Mouse (Mus musculus) left cerebral cortex, adult 18-20 months (tissue): Measurements from ENCODE around the gene Wdr70. TPM values are rescaled to one million over a fixed set of nuclear protein-coding genes. Genes with fewer than 3 reads are reported as not detected.
"Not testable (repeated sequence)": the region's sequence is repeated elsewhere in the genome, so short reads cannot be mapped to it uniquely, and the experiment has no call there.

Experiments
- DNase-seq, 2 experiments: peaks; one replicate each; pipeline ENCODE4 v3.0.0; 2021 to 2022; ENCODE audit warnings: low spot score in 2 of 2, mixed read lengths in 1 of 2
- long read RNA-seq, 2 experiments: library from polyadenylated mRNA; stranded (forward); transcript quantifications; one replicate each; pipeline ENCODE4 v2.0.0; 2021
- total RNA-seq, 2 experiments: library from RNA; stranded (reverse); gene quantifications; 2 replicates each; pipeline ENCODE4 v1.2.3; 2021

Wdr70 gene
- 10 to 100 TPM; 35.7 to 37.6 TPM for total RNA-seq
- long read RNA-seq, experiment 1, transcript Wdr70-201 (18 exons, 2,126 nt): major isoform, 21 of 46 reads
- long read RNA-seq, experiment 1, transcript Wdr70-203 (4 exons, 1,130 nt): minor isoform, 19 of 46 reads
- long read RNA-seq, experiment 1, partial matches to known transcripts: 1 of 46 reads
- long read RNA-seq, experiment 1, other reads (novel, unspliced or antisense): 5 of 46 reads
- long read RNA-seq, experiment 2, transcript Wdr70-203 (4 exons, 1,130 nt): major isoform, 13 of 20 reads
- long read RNA-seq, experiment 2, partial matches to known transcripts: 1 of 20 reads
- long read RNA-seq, experiment 2, other reads (novel, unspliced or antisense): 3 of 20 reads

DNA sequence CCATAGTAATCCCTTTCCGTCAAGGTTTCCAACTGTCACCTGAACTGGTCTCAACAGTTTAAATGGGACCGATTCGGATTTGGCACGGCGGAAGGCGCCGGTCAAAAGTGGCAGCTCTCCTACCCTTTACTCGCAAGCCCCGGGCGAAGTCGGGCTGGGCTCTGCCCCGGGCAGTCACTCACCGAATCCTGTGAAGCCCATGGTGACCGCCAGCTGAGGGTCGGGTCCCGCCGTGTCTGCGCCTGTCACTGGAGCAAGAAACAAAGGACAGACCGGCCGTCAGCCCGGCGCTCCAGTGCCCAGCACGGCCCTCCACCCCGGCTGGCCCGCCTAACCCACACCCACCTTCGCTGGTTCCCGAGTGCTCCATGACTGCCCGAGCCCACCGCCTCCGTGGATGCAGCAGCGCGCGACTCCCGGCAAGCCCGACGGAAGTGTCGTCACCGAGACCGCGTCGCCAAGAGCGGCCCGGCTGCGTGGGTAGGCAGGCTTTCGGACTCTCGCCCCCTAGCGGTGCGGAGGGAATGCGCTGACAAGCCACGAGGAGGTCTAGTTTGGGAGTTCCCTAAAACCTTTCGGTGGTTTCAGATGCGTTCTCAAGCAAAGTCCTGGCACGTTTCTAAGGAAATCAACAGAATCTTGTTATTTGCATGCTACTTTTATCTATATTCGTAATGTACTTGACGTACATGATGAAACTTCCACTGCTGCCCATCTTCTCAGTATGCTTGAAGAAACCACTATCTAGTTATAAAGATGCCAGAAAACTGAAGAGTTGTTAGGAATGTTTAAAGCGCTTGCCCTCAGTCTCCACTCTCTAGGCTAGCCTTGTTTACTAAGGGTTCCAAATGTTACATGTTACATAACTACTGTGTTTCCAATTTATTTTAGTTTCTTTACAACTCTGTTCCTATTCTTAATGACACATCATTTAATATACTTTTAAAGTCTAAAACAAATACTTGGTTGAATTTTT is at the start of gene Wdr70:
Gene Wdr70, minus strand, starts transcription at position 436 of the 976 bp plus-strand sequence.
- peak; percentile 100 for DNase-seq

DNA sequence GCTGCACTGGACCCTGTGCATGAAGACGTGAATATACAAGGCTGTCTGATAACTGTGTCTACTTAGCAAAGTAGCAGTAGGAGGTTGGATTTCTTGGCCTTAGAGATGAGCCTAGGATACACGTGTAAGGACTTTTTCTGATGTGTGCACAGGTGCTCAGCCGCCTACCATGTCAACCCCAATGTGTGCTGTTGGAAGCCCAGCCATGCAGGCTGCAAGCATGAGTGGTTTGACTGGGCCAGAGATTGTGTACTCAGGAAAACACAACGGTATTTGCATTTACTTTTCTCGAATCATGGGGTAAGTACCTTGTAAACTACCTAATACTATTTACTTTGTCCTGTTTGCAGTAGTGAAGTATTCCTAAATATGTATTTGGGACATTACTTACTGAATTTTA is 36.6 kb upstream of the Wdr70 start:
- DNase-seq: no peak

DNA sequence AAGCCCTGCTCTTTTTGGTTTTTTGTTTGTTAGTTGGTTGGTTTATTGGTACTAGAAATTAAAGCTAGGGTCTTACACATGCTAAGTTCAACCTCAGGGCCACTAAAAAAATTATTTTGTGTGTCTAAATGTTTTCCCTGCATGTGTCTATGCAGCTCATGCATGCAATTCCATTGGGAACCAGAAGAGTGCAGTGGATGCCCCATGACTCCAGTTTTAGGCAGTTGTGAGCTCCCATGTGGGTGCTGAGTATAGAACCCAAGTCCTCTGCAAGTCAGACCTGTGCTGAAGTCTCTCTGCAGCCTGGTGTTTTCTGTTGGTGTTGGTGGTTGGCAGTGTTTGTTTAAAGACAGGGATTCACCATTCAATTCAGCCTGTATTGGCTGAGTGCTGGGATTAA is 32.8 kb upstream of the Wdr70 start:
- DNase-seq: no peak

GRCm38 (mm10) chr15:8131268-8131667 is 32.3 kb upstream of the Wdr70 start:
- DNase-seq: no peak

- no peak for DNase-seq
Observed at GRCm38 (mm10) chr15:8129281-8129680, 30.3 kb upstream of the Wdr70 start.

- DNase-seq: no peak
Observed at GRCm38 (mm10) chr15:8109782-8110181, 10.8 kb upstream of the Wdr70 start.

GRCm38 (mm10) chr15:8108966-8109743 is 10.1 kb upstream of the Wdr70 start, which contains the start of gene Nup155:
Gene Nup155 (plus strand): TSS chr15:8109273.
- DNase-seq: peak; percentile 95

- no peak for DNase-seq
Observed at GRCm38 (mm10) chr15:8108360-8108965, 9.5 kb upstream of the Wdr70 start.

GRCm38 (mm10) chr15:8101975-8102542 is 3.0 kb upstream of the Wdr70 start:
- DNase-seq: not testable (repeated sequence)

DNA sequence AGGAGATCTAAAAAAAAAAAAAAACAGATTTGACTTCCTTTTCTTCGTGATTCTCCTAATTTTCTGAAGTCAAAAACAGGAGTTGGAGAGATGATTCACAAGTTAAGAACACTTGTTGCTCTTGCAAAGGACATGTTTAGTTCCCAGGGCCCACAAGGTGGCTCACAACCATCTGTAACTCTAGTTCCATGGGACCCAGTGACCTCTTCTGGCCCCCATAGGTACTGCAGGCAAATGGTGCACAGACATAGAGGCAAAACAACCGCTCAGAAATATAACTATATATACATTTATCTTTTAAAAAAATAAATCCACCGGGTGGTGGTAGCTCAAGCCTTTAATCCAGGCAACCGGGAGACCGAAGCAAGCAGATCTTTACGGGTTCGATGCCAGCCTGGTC is 1.2 kb downstream of the Wdr70 start:
- DNase-seq: peak; percentile 11 to 14

- not testable (repeated sequence) for DNase-seq
Observed at GRCm38 (mm10) chr15:8092668-8093067, 6.3 kb downstream of the Wdr70 start.

DNA sequence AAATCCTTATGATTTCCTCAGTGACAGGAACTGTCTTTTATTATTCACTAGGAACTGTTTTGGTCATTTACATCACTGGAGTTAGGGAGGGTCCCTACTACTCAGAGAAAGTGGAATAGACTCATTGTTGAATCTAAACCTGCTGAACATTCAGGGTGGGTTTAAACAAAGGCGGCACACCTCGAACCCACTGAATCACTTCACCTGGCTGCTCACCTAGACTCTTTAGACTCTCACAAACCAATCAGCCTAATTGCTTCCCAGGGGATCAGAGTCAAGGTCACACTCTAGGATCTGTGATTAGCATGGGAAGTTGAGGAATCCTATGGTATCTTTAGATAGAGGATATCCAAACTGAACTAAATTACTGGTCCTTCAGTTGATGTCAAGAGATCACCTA is 8.3 kb downstream of the Wdr70 start:
- DNase-seq: no peak

DNA sequence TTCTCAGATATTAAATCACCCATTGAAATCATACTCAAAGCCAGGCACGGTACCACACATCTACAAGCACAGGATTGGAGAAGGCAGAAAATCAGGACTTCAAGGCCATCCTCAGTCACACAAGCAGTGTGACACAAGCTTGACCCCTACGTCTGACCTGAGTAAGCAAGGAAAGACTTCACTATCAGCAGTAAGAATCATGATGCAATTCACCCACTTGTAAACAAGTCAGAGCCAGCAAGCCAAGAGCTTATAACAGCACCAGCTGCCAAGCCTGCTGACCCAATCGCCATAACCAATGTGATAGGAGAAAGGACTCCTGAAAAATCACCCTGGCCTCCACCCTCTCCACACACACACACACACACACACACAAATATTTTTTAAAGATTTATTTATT is 10.3 kb downstream of the Wdr70 start:
- no peak for DNase-seq

GRCm38 (mm10) chr15:8087293-8087692 is 11.7 kb downstream of the Wdr70 start:
- DNase-seq: no peak

GRCm38 (mm10) chr15:8082139-8082538 is 16.9 kb downstream of the Wdr70 start:
- no peak for DNase-seq

DNA sequence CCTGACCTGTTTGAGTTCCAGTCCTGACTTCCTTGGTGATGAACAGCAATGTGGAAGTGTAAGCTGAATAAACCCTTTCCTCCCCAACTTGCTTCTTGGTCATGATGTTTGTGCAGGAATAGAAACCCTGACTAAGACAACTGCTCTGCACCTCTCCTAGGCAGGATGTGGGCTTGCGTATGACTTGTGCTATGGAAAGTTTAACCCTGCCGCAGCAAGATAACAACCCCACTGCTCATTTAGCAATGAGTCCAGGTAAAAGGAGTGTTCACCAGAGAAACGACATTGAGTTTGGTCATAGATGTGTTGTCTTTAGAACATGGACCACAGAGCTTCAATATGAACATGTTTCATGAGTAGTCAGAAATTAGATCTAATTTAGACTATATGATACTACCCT is 25.9 kb downstream of the Wdr70 start:
- DNase-seq: not testable (repeated sequence)

DNA sequence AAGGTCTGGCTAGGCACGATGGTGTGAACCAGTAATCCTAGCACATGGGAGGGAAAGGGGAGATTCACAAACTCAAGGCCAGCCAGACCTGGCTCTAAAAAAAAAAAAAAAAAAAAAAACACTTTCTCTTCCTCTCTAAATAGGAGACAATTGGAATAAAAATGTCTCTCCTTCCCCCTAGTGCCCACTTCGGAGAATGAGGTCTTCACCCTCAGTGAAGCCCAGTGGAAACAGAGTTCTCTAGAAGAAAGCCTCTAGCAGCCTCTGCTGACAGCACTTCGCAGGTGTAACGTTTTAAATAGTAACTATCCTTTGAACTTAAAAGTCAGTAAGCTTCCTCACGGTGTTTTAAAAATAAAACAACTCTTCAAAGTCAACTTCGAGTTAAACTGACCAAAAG is 33.8 kb downstream of the Wdr70 start:
- DNase-seq: no peak

- DNase-seq: no peak
Observed at GRCm38 (mm10) chr15:8051177-8051576, 47.8 kb downstream of the Wdr70 start.

- no peak for DNase-seq
Observed at GRCm38 (mm10) chr15:8039834-8040233, 59.2 kb downstream of the Wdr70 start.

- DNase-seq: no peak
Observed at GRCm38 (mm10) chr15:8038457-8038856, 60.6 kb downstream of the Wdr70 start.
